Mouse (Mus musculus) T-cell, adult 2 months (primary cell): Measurements from ENCODE around the gene Sltm.
A peak's percentile ranks its signal among the peaks of the same experiment; 100 is the strongest.
"Not testable (repeated sequence)": the region's sequence is repeated elsewhere in the genome, so short reads cannot be mapped to it uniquely, and the experiment has no call there.

Experiments used
- DNase-seq: peaks from one replicate; pipeline ENCODE4 v3.0.0; 2022; ENCODE audit warnings: low spot score

Sltm gene

DNA sequence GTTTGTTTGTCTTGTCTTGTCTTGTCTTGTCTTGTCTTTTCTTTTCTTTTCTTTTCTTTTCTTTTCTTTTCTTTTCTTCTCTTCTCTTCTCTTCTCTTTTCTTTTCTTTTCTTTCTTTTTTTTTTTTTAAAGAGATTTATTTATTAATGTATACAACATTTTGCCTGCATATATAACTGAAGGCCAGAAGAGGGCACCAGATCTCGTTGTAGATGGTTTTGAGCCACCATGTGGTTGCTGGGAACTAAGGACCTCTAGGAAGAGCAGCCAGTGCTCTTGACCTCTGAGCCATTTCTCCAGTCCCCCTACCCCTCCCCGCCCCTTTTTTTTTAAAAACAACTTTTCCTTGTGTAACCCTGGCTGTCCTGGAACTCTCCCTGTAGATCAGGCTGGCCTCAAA is 9.7 kb downstream of the Sltm start:
- DNase-seq: not testable (repeated sequence)

DNA sequence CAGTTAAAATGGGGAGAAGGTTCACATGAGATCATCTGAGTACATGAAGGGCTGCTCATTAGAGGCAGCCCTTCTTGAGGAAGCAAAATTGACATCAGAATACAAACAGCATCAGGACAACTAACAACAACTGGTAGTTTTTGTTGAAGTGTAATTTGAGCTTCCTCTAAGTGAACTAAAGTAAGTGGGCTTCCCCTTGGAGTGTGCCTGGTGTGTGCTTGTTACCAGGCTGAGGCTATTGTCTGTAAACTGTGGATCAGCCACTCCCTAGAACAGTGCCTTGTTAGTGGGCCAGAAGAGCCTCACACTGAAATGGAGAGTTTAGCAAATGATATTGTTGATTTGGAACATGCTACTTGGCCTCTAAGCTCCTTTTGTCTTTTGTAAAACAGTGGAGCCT is 12.9 kb downstream of the Sltm start:
- DNase-seq: no peak

DNA sequence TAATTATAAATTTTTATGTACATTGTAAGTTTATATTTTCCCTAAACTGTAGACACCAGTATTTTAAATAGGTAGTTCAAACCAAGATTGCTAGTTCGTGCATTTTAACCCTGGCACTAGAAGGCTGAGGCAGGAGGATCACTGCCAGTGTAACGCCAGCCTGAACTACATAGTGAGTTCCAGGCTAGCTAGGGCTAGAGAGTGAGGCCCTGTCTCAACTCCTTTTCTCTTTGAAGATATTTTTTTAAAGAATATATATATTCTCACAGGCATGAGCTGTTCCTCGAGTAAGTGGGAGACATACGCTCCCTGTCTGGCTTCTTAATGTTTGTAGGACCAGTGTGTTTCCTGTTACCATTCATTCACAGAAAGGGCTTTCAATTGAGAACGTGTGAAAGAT is 14.2 kb downstream of the Sltm start:
- DNase-seq: no peak

DNA sequence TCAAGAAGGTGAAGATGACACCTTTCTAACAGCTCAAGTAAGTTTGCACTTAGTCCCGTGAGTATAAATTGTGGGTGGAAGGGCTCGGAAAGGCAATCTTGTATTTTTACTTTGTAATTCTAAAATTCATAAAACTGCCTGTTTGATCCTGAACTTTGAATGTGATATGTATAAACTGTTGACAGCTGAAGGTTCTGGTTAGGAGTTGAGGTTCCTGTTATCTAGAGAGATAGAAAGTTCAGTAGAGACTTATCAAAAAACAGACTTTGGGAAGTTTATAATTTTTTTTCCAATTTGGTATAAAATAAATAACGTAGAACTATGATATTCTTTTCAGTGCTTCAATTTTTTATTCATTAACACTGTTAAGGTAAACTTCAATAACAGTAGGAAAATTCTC is 20.3 kb downstream of the Sltm start:
- DNase-seq: no peak

DNA sequence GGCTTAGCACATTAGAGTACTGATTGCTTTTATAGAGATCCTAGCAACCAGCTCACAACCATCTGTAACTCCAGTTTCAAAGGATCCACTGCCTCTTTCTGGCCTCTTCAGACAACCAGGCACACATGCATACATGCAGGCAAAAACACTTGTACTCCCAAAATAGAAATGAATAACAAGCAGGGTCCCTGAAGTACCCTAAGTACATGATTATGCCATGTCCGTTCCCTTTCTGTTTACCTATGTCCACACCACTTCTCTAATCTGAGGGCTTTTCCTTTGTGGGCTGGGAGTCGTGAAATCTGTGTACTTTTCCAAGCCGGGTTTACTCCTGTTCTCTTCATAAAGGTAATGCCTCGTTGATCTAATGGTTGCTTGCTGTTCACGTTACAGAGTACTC is 25.1 kb downstream of the Sltm start:
- no peak for DNase-seq

DNA sequence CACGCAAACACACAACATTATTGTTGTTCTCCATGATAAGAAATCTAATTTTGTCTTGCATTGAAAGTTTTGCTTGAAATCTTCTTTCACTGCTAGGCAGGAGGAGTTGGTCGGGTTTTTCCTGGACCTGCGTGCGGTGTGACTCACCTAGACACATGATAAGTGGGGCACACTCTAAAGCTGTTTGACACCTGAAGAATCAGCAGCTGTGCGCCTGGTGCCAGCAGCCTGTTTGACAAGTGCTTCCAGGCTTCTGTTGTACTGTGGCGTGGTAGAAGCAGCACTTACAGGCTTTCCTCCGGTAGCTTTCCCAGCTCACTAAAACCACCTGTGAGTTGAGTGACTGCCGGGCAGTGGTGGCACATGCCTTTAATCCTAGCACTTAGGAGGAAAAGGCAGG is 27.8 kb downstream of the Sltm start:
- DNase-seq: no peak

DNA sequence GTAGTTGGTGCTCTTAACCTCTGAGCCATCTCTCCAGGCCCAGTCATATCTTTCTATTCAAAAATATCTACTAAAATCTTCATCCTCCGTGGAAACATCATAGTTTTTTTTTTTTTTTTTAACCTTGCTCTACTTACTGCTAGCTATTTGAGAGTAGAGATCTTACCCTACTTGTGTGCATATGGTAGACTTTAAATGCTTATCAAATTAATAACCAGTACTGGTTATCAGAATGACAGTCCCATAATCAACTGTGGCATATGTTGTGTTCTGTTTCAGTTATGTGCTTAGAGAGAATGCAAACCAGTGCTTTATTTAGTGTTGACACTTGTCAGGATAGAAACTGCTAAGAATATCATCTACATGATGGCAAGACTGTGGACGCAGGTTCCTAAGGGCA is 35.6 kb downstream of the Sltm start:
- no peak for DNase-seq

DNA sequence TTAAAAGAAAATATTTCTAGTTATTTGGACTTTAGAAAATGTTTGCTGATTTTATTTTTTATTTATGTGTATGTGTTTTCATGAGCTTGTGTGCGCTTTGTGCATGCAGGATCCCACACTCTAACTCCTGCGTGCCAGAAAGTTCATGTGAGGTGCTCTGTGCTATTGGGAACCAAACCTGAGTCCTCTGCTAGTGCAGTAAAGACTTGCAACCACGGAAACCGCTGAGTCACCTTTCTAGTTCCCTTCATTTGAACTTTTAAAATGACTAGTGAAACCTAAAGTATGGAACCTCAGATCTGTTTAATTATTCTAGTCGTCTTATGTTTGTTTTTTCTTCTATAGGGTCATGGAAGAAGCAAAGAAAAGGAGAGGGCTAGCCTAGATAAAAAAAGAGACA is 38.4 kb downstream of the Sltm start:
- no peak for DNase-seq

DNA sequence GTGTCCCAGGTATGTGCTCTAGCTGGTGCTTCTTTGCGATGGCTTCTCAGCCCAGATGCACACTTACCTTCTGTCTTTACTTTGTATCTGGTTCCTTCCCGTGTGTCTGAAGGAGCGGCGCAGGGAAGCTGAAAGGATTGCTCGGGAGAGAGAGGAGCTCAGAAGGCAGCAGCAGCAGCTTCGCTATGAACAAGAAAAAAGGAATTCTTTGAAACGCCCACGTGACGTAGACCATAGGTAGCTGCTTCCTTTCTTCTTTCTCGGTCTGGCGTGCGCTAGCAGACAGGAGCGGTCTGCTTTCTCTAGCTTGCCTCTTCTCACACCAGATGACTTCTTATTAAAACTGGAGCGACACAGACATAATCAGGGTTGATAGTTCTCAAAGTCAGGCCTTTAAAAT is 42.1 kb downstream of the Sltm start:
- peak; percentile 32 for DNase-seq

DNA sequence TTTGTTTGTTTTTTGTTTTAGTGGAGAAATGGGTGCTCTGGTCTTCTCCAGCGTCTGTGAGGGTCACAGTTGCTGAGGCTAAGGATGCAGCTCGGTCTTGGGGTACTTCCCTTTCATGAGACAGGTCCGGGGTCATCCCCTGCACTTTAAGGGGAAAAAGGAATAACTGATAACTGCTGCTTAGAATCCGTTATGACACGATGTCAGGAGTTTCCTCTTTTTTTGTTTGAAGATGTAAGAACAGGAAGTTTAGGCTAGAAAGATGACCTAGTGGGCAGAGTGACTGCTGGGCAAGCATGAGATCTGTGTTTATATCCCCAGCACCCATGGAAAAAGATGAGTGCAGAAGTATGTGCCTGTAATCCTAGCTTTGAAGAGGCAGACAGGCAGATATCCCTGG is 42.6 kb downstream of the Sltm start:
- DNase-seq: no peak

DNA sequence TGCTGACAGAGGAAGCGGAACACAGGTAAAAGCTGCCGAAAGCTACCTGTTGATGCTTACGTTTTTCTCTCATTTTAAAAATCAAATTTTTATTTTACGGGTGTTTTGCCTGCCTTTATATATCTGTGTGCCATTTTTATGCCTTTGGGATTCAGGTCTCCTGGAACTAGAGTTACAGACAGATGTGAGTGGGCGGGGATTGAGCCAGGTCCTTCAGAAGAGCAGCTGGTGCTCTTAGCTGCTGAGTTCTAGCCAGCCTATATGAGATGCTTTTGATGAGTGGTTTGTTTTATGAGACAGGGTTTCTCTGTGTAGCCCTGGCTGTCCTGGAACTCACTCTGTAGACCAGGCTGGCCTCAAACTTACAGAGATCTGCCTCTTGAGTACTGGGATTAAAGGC is 44.6 kb downstream of the Sltm start:
- DNase-seq: no peak

DNA sequence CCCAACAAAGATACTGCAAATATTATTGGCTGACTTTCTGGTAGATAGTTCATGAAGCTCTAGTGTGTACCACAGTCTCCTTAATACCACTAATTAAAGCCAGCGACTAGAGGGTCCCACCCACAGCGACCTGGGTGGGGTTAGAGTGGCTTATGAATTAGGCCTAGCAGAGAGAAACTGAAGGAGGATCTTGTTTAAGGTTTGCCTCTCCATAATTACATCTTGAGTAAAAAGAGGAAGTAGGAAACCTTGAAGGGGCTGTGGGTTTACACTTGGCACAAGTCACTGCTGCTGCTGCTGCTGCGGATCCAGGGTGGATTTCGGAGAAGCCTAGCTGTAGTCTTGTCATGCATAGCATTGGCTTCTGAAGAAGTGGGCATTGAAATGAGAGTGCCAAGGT is 48.2 kb downstream of the Sltm start:
- no peak for DNase-seq

DNA sequence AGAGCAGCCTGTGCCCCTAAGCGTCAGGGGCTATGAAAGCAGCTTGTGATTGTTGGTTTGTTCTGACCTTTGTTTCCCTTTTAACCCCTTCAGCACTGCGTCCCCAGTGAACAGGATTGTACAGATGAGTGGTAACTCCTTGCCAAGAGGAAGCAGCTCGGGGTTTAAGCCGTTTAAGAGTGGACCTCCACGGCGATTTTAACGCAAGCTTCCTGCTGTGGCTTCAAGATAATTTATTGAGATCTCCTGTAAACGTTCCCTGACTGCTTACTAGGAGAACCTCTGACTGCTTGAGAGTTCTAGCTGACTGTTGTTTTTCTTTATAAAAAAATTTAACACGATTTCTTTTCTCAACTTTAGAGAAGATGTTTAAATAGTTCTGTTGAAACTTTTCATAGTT is 48.9 kb downstream of the Sltm start:
- DNase-seq: no peak

DNA sequence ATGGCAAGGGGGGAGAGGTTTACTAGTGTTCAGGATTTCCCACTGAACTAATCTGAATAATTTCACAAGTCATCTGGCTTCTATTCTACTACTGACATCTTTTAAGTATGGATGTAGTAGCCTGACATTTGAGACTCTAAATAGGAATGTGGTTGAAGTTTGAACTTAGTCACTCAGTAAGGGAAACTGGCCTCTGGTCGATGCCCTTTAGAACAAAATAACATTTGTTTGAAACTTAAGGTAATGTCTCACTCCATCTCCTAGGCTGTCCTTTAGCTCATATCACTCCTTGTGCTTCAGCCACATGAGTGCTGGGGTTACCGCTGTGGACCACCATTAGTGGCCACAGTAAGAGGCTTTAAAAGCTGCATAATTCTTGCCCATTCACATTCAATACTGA is 55.7 kb downstream of the Sltm start:
- DNase-seq: no peak

DNA sequence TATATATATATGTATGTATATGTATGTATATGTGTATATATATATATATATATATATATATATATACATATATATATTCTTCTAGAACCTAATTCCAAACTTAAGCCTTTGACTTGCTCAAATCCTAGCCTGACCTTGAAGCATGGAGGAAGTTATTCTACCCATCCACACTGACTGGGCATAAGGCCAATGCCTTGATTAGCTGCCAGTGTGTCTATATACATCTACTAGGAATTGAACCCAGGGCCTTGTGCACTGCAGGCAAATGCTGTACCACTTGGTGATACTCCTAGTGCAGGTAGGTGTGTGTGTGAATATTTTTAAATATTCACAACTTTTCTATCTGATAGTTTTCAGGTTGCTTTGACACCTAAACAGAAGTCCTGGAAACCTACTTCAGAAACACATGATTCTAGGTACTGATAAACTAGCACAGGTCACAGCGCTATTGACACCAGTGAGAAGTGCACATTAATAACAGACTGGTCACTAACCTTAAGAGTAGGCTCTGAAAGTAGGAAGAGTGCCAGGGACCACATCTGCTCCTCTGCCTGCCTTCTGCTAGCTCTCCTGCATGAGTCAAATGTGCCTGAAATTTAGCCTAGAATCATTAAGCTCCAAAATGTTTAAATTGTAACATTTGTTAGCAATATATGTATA is 59.8 kb downstream of the Sltm start:
- DNase-seq: no peak

DNA sequence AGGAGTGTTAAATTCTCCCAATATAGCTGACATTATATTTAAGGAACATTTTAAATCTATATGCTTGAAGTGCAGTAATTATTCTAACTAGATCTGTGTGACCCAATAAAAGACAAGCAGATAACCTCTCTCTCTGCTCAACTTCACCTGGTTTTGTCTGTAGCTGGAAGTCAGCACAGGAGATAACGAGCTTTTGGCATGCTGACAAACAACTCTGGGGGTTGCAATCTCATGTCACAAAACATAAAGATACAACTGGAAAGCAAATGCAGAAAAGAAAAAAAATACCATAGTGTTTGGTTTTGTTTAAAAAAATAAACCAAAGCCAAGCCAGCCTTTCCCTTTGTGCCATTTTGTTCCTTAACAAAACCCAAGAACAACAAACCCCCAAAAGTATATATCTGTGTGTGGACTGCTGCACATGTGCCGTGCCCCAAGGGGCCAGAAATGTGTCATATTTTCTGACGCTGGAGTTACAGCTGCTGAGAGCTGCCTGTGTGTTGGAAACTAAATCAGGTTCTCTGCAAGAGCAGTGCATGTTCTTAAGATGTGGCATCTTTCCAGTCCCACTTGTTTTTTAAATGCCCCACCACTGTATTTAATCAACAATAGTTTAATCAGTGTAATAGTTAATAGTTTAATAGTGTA is 68.6 kb downstream of the Sltm start:
- DNase-seq: no peak

DNA sequence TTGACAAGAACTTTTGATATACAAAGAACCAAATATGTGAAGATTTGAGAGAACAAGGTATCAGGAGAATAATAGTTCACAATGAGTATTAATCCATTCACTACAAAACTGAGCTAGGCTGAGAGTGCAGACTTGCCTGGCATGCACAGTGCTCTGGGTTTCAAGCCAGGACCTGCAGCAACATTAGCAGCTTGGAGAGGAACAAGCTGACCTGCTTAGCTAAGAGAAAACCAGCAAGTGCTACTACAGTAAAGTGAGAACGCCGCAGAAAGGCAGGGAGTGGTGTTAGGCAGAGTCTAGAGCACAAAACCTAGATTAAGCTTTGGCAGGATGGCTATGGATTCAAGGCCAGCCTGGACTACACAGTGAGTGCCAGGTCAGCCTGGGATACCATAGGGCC is 87.2 kb downstream of the Sltm start:
- DNase-seq: no peak

DNA sequence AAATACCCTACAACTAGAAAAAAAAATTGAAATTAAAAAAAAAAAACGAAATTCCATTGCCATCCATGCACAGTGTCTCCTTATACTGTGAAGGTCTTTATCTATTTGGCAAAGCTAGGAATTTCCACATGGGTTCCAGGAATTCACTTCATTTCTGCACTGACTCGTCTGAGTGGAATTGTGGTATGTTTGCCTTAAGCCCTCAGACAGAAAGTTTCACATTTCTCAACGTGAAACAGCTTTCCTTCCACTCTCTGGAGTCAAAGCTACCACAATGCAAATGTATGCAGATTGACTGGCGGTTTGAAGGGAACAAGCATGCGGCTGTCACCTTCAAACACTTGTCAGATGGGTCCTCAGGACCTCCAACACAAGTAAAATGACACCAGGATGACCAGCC is 89.1 kb downstream of the Sltm start:
- no peak for DNase-seq

DNA sequence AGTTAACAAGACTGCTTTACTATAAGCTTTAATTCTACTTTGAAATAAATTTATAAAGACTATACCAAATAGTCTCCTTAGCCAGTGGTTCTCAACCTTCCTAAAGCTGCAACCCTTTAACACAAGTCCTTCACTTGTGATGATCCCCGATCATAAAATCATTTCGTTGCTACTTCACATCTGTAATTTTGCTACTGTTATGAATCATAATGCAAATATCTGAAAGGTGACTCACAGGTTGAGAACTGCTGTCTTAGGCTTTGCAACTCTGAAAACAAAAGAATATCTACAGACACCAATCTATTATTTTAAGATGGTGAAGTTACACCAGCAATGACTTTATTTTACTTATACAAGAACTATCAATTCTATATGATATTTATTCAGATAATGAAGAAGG is 94.2 kb downstream of the Sltm start:
- no peak for DNase-seq
